Mouse (Mus musculus): ENCODE measurements around the gene Psmd13. TPM values are rescaled to one million over a fixed set of nuclear protein-coding genes. Genes with fewer than 3 reads are reported as not detected.

Gene Psmd13
- polyA plus RNA-seq, 1 experiment from 2014 or later, result 183 TPM

Other genes with a start within 250 kb of the Psmd13 start
- gene Olfr53, start 235.5 kb upstream of the Psmd13 start, polyA plus RNA-seq (2014; fragmentation: Nextera tagmentation; extraction: Ambion mirVana), result not detected in 2 replicates
- not detected in 2 replicates for gene Olfr539, start 222.0 kb upstream of the Psmd13 start, polyA plus RNA-seq (2014; fragmentation: Nextera tagmentation; extraction: Ambion mirVana)
- gene Olfr45, start 200.0 kb upstream of the Psmd13 start, polyA plus RNA-seq (2014; fragmentation: Nextera tagmentation; extraction: Ambion mirVana), result not detected in 2 replicates
- gene Olfr541, start 184.7 kb upstream of the Psmd13 start, polyA plus RNA-seq (2014; fragmentation: Nextera tagmentation; extraction: Ambion mirVana), result not detected in 2 replicates
- not detected in 2 replicates for gene Cyp2e1, start 118.2 kb upstream of the Psmd13 start, polyA plus RNA-seq (2014; fragmentation: Nextera tagmentation; extraction: Ambion mirVana)
- 0.58 TPM in 1 of 2 replicates, not detected in the other for gene Syce1, start 94.1 kb upstream of the Psmd13 start, polyA plus RNA-seq (2014; fragmentation: Nextera tagmentation; extraction: Ambion mirVana)
- 0.63 and 0.96 TPM in 2 replicates for gene Zfp941, start 59.8 kb upstream of the Psmd13 start, polyA plus RNA-seq (2014; fragmentation: Nextera tagmentation; extraction: Ambion mirVana)
- 2.7 and 3.7 TPM in 2 replicates for gene Urah, start 47.0 kb upstream of the Psmd13 start, polyA plus RNA-seq (2014; fragmentation: Nextera tagmentation; extraction: Ambion mirVana)
- not detected in 2 replicates for gene Scgb1c1, start 36.4 kb upstream of the Psmd13 start, polyA plus RNA-seq (2014; fragmentation: Nextera tagmentation; extraction: Ambion mirVana)
- not detected in 2 replicates for gene Odf3, start 34.2 kb upstream of the Psmd13 start, polyA plus RNA-seq (2014; fragmentation: Nextera tagmentation; extraction: Ambion mirVana)
- gene Gm45785, start 25.6 kb upstream of the Psmd13 start, polyA plus RNA-seq (2014; fragmentation: Nextera tagmentation; extraction: Ambion mirVana), result not detected in 2 replicates
- 44.3 and 45.4 TPM in 2 replicates for gene Ric8a, start 25.0 kb upstream of the Psmd13 start, polyA plus RNA-seq (2014; fragmentation: Nextera tagmentation; extraction: Ambion mirVana)
- 21.5 and 25.1 TPM in 2 replicates for gene Bet1l, start 24.4 kb upstream of the Psmd13 start, polyA plus RNA-seq (2014; fragmentation: Nextera tagmentation; extraction: Ambion mirVana)
- 19.9 and 24.5 TPM in 2 replicates for gene Sirt3, start 341 bp downstream of the Psmd13 start, polyA plus RNA-seq (2014; fragmentation: Nextera tagmentation; extraction: Ambion mirVana)
- 0.97 TPM in 1 of 2 replicates, not detected in the other for gene Cox8b, start 18.5 kb downstream of the Psmd13 start, polyA plus RNA-seq (2014; fragmentation: Nextera tagmentation; extraction: Ambion mirVana)
- 1.3 and 1.9 TPM in 2 replicates for gene Nlrp6, start 38.9 kb downstream of the Psmd13 start, polyA plus RNA-seq (2014; fragmentation: Nextera tagmentation; extraction: Ambion mirVana)
- 13.1 and 13.2 TPM in 2 replicates for gene Pgghg, start 59.4 kb downstream of the Psmd13 start, polyA plus RNA-seq (2014; fragmentation: Nextera tagmentation; extraction: Ambion mirVana)
- 0.58 and 0.60 TPM in 2 replicates for gene Ifitm5, start 68.3 kb downstream of the Psmd13 start, polyA plus RNA-seq (2014; fragmentation: Nextera tagmentation; extraction: Ambion mirVana)
- not detected in 2 replicates for gene Gm45717, start 74.0 kb downstream of the Psmd13 start, polyA plus RNA-seq (2014; fragmentation: Nextera tagmentation; extraction: Ambion mirVana)
- 478 and 500 TPM in 2 replicates for gene Ifitm2, start 74.0 kb downstream of the Psmd13 start, polyA plus RNA-seq (2014; fragmentation: Nextera tagmentation; extraction: Ambion mirVana)
- gene Ifitm1, start 85.3 kb downstream of the Psmd13 start, polyA plus RNA-seq (2014; fragmentation: Nextera tagmentation; extraction: Ambion mirVana), result 32.7 and 33.5 TPM in 2 replicates
- gene Ifitm3, start 128.8 kb downstream of the Psmd13 start, polyA plus RNA-seq (2014; fragmentation: Nextera tagmentation; extraction: Ambion mirVana), result 45.0 and 47.5 TPM in 2 replicates
- 0.90 and 0.97 TPM in 2 replicates for gene Ifitm6, start 136.0 kb downstream of the Psmd13 start, polyA plus RNA-seq (2014; fragmentation: Nextera tagmentation; extraction: Ambion mirVana)
- gene Gm17387, start 147.2 kb downstream of the Psmd13 start, polyA plus RNA-seq (2014; fragmentation: Nextera tagmentation; extraction: Ambion mirVana), result not detected in 2 replicates
- gene B4galnt4, start 179.1 kb downstream of the Psmd13 start, polyA plus RNA-seq (2014; fragmentation: Nextera tagmentation; extraction: Ambion mirVana), result 3.4 and 4.7 TPM in 2 replicates
- gene Pkp3, start 196.2 kb downstream of the Psmd13 start, polyA plus RNA-seq (2014; fragmentation: Nextera tagmentation; extraction: Ambion mirVana), result 1.9 and 2.7 TPM in 2 replicates
- 21.4 and 23.5 TPM in 2 replicates for gene Sigirr, start 218.6 kb downstream of the Psmd13 start, polyA plus RNA-seq (2014; fragmentation: Nextera tagmentation; extraction: Ambion mirVana)
- 0.09 and 0.41 TPM in 2 replicates for gene Ano9, start 235.8 kb downstream of the Psmd13 start, polyA plus RNA-seq (2014; fragmentation: Nextera tagmentation; extraction: Ambion mirVana)
- gene Ptdss2, start 240.4 kb downstream of the Psmd13 start, polyA plus RNA-seq (2014; fragmentation: Nextera tagmentation; extraction: Ambion mirVana), result 134 and 147 TPM in 2 replicates